Mouse (Mus musculus) Patski (cell line): ENCODE results near the gene Mapk7. TPM values are rescaled to one million over a fixed set of nuclear protein-coding genes. Genes with fewer than 3 reads are reported as not detected.

Source experiments
- ATAC-seq: fragments of 100-300 bp; one replicate; pipeline ENCODE4 v1.8.0; 2021
- CTCF ChIA-PET: fragments of 350-600 bp; sonication (Branson Sonifier 250); formaldehyde crosslinking; loops from one replicate; lab custom pipeline; 2022; ENCODE audit warnings: inconsistent platforms; lab: Charles Lee
- POLR2A ChIA-PET: fragments of 350-600 bp; sonication (Branson Sonifier 250); formaldehyde crosslinking; loops from one replicate; lab custom pipeline; 2022; ENCODE audit warnings: antibody characterized with exemption, inconsistent platforms; lab: Charles Lee
- DNase-seq: peaks from one replicate; pipeline ENCODE4 v3.0.0-alpha.2; 2011; ENCODE audit warnings: low read depth, low spot score
- H3K27me3 ChIP-seq: fragments of 371-371 bp; one replicate; pipeline ENCODE4 v1.5.1; 2021
- CTCF ChIP-seq: fragments of 100-300 bp; IDR thresholded peaks from one replicate; pipeline ENCODE4 v1.5.1; 2021
- in situ Hi-C: fragments of 300-500 bp; cut with MboI; formaldehyde crosslinking; loops from 3 replicates; pipeline ENCODE4 v1.11.1; 2018; ENCODE audit warnings: low pct_unique_long_range_greater_than_20kb, mixed read lengths
- polyA plus RNA-seq: library from polyadenylated mRNA; unstranded; gene quantifications from one replicate; pipeline ENCODE4 v1.2.3, GENCODE M21; 2021

Mapk7 gene
- polyA plus RNA-seq, 1 experiment from 2014 or later, result 30.1 TPM

DNA sequence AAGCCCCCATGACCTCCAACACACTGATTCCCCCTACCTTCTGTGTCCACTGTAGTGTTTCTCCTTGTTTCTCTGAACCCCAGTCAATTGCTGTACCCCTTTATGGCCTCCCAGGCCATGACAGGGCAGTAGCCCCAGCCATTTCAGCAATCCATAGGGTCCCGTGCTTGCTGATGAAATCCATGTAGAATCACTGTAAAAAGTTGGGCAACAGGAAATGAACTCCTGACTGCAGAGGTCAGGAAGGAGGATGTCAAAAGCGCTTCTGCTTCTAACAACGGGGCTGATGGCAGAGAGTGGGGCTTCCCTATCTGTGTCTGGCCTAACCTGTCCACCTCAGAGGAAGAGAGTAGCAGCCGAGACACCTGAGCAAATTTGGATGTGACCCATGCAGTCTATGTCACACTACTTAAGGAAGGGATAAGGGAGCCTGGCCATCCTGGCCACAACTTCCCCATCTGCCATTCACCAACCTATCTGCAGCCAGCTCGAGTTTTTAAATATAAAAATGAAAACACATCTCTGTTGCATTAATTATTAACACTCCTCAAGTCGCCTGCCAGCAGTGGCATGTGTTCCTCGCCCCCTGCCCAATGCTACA, 24.8 kb downstream of the Mapk7 start:
- peaks cover 4% of the 10 kb centered on the region for H3K27me3 ChIP-seq
- TF ChIP-seq CTCF, result no peak
- ChIA-PET CTCF (no interaction called here), POLR2A (no interaction called here)
- ATAC-seq (no peak), DNase-seq (no peak)
- in situ Hi-C loops, result no loop called here

DNA sequence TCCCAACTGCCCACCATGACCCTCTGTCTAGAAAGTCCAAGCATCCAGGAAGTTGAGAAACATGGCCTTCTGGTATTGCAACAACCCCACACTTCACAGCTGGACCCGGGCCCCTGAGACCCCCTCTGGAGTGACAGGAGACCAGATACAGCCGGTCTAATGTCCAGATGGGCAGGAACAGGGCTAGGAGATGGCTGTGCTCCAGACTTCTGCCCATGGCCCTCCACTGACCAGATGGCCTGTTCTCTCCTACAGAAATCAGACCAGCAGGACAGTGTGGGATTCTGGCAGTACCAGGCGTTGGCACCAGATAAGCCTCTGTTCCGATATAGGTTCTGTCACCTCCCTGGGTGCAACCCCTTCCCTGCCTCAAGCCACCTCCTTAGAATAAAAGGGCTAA, 25.7 kb downstream of the Mapk7 start:
- TF ChIP-seq CTCF, result no peak
- in situ Hi-C loops, result no loop called here
- POLR2A ChIA-PET, result no interaction called here
- peaks cover 4% of the 10 kb centered on the region for H3K27me3 ChIP-seq
- CTCF ChIA-PET, result no interaction called here
- ATAC-seq, result no peak
- DNase-seq, result no peak

- CTCF ChIA-PET, result no interaction called here
- TF ChIP-seq CTCF, result no peak
- POLR2A ChIA-PET, result no interaction called here
- ATAC-seq (no peak), DNase-seq (no peak)
- H3K27me3 ChIP-seq, result peaks cover 7% of the 10 kb centered on the region
- in situ Hi-C loops, result no loop called here
Measured at GRCm38 (mm10) chr11:61465422-61465821, 28.8 kb downstream of the Mapk7 start.

DNA sequence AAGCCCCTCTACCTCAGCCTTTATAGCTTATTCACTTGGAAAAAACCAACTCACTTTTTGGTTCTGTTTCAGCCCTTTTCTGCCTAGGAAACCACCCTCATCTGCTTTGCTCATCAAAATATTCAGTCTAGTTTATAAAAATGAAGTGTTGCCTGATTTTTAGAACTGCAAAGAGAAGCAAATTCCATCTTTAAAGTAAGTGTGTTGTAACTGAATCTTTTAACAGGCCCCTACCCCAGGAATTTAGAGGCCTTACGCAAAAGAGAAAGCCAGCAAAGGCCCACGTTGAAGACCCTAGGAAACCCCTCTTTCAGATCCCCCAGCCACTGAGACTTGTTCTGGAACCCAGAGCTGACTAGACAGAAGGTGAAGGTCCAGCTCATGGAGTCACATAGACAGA, 30.1 kb downstream of the Mapk7 start:
- in situ Hi-C loops, result no loop called here
- TF ChIP-seq CTCF, result no peak
- ChIA-PET CTCF (interaction anchor here (1.0 kb wide), 1 partner anchor 47 kb away, joined by 3 read pairs; no protein-coding TSS in a partner anchor), POLR2A (interaction anchor here (0.6 to 1.2 kb wide), 2 partner anchors 9 to 25 kb away, joined by 3 to 4 read pairs; no protein-coding TSS in a partner anchor)
- DNase-seq, result no peak
- peaks cover 7% of the 10 kb centered on the region for H3K27me3 ChIP-seq
- ATAC-seq, result no peak

DNA sequence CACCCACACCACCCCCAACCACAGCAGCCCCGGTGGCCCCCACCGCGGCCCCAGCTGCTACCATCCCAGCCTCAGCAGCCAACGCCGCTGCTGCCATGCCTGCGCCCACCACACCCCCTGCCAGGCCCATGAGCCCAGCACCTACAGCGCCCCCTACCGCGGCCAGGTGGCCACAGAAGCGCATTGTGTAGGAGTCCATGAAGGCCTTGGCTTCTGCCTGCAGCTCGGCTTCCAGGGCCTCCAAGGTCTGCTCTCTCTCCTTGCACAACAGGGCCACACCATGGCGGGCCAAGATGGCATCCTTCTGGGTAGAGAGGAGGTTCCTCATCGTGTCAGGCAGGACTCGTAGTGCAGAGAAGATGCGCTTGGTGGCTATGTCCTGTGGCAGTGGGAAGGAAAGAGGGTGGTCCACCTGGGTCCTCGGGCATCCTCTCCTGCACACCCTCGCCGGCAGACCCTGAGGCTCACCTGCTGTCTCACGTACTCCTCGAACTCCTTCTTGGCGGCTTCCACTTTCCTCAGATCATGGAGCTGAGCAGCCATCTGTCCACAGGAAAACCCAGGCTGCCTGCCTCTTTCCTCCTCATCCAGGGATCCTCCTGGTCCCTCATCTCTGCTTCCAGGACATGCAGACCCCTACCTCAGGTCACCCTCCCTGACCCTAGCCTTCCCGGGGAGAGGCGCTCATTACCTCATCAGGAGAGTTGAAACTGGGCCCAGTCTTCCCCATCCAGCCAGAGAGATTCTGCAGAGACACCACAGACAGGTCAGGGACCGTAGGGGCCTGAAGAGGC, 44.5 kb downstream of the Mapk7 start:
- no peak for ATAC-seq
- ChIA-PET CTCF (no interaction called here), POLR2A (no interaction called here)
- in situ Hi-C loops, result no loop called here
- no peak for DNase-seq
- H3K27me3 ChIP-seq, result peaks cover 30% of the 10 kb centered on the region
- no peak for TF ChIP-seq CTCF

GRCm38 (mm10) chr11:61448599-61449225, 45.5 kb downstream of the Mapk7 start:
- in situ Hi-C loops, result no loop called here
- CTCF ChIA-PET, result no interaction called here
- no peak for TF ChIP-seq CTCF
- DNase-seq (no peak), ATAC-seq (no peak)
- POLR2A ChIA-PET, result no interaction called here
- peaks cover 30% of the 10 kb centered on the region for H3K27me3 ChIP-seq

DNA sequence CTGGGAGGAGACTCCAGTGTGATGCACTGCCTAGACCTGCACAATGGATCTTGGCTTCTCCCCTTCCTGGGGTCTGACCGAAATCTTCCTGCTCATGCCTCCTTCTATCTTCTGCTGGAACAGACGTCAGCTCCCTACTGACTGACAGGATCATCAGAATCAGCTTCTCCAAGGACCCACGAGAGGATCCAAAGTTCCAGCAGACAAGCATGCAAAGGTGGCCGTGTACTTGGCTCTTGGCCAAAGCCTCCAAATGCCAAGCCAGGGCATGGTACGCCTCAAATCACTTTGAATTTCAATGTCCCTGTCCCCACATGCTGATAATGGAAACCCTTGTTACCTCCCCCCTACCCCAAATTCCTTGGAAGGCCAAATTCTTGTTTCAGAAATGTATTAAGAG, 46.2 kb downstream of the Mapk7 start:
- no peak for TF ChIP-seq CTCF
- POLR2A ChIA-PET, result no interaction called here
- no peak for DNase-seq
- CTCF ChIA-PET, result no interaction called here
- peaks cover 29% of the 10 kb centered on the region for H3K27me3 ChIP-seq
- in situ Hi-C loops, result no loop called here
- no peak for ATAC-seq

DNA sequence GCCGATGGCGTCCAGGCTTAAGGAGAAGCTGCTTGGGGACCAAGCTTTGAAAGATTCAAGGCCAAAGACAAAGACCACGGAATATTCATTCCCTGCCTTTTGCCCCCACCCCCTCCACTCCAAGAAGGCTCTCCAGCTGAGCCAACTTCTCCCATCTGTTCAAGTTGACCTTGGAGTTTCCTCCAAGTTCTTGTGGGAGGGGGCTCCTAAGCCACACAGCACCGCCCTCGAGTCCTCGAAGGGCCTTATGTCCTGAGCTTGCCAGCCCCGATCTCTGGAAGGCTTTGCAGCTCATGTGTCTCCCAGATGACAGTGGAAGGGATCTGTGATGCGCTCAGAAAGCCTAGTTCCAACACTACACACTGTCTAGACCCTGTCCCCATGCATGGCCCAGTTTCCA, 46.9 kb downstream of the Mapk7 start:
- ChIA-PET POLR2A (no interaction called here), CTCF (no interaction called here)
- DNase-seq (no peak), ATAC-seq (no peak)
- in situ Hi-C loops, result no loop called here
- no peak for TF ChIP-seq CTCF
- peaks cover 23% of the 10 kb centered on the region for H3K27me3 ChIP-seq

- no peak for TF ChIP-seq CTCF
- peaks cover 3% of the 10 kb centered on the region for H3K27me3 ChIP-seq
- CTCF ChIA-PET, result no interaction called here
- ATAC-seq (no peak), DNase-seq (no peak)
- POLR2A ChIA-PET, result no interaction called here
- in situ Hi-C loops, result no loop called here
Measured at GRCm38 (mm10) chr11:61443807-61444206, 50.4 kb downstream of the Mapk7 start.

- TF ChIP-seq CTCF, result no peak
Measured at GRCm38 (mm10) chr11:61441670-61442069, 52.5 kb downstream of the Mapk7 start.

GRCm38 (mm10) chr11:61440416-61440815, 53.8 kb downstream of the Mapk7 start:
- TF ChIP-seq CTCF, result no peak
- DNase-seq (no peak), ATAC-seq (no peak)
- ChIA-PET CTCF (interaction anchor here (1.2 kb wide), 1 partner anchor 23 kb away, joined by 4 read pairs; no protein-coding TSS in a partner anchor), POLR2A (no interaction called here)
- peaks cover 11% of the 10 kb centered on the region for H3K27me3 ChIP-seq
- in situ Hi-C loops, result no loop called here

More at GRCm38 (mm10) chr11:61441670-61442069, 52.5 kb downstream of the Mapk7 start:
- ChIA-PET POLR2A (interaction anchor here (0.6 kb wide), 1 partner anchor 15 kb away, joined by 3 read pairs; no protein-coding TSS in a partner anchor), CTCF (no interaction called here)
- in situ Hi-C loops, result no loop called here
- no peak for DNase-seq
- H3K27me3 ChIP-seq, result peaks cover 11% of the 10 kb centered on the region
- ATAC-seq, result no peak
